Mouse (Mus musculus) stomach, postnatal 0 days (tissue): Measurements from ENCODE around the gene Akain1. TPM values are rescaled to one million over a fixed set of nuclear protein-coding genes. Genes with fewer than 3 reads are reported as not detected.

Experiments used
- ATAC-seq: fragments of 200-750 bp; cut with Nextera tagmentation; 2 replicates; pipeline ENCODE4 v1.8.0; 2017; ENCODE audit not compliant: low FRiP score, low TSS enrichment
- DNase-seq: peaks from one replicate; pipeline ENCODE4 v3.0.0-alpha.2; 2016; ENCODE audit warnings: low spot score
- H3K27ac ChIP-seq: fragments of 300-500 bp; sonication (generic); replicated peaks from 2 replicates; pipeline ENCODE4 v1.5.1; 2014; ENCODE audit warnings: mild to moderate bottlenecking, control low read depth
- H3K27me3 ChIP-seq: fragments of 300-500 bp; sonication (generic); 2 replicates; pipeline ENCODE4 v1.6.1; 2014; ENCODE audit warnings: low read length; ENCODE audit not compliant: control insufficient read depth, insufficient read depth
- H3K36me3 ChIP-seq: fragments of 300-500 bp; sonication (generic); 2 replicates; pipeline ENCODE4 v1.6.1; 2014; ENCODE audit warnings: low read length, mixed read lengths; ENCODE audit not compliant: control insufficient read depth, insufficient read depth
- H3K4me1 ChIP-seq: fragments of 300-500 bp; sonication (generic); replicated peaks from 2 replicates; pipeline ENCODE4 v1.6.1; 2014; ENCODE audit warnings: antibody characterized with exemption; ENCODE audit not compliant: control insufficient read depth, insufficient read depth
- H3K4me2 ChIP-seq: fragments of 300-500 bp; sonication (generic); replicated peaks from 2 replicates; pipeline ENCODE4 v1.6.1; 2014; ENCODE audit warnings: low read depth, mild to moderate bottlenecking, control low read depth, moderate library complexity
- H3K4me3 ChIP-seq: fragments of 300-500 bp; sonication (generic); 2 replicates; pipeline ENCODE4 v1.5.1; 2014; ENCODE audit warnings: low read depth, low read length, control low read depth
- H3K9ac ChIP-seq: fragments of 300-500 bp; sonication (generic); 2 replicates; pipeline ENCODE4 v1.6.1; 2014; ENCODE audit warnings: mild to moderate bottlenecking, low read length, control low read depth, mixed read lengths
- H3K9me3 ChIP-seq: fragments of 300-500 bp; sonication (generic); 2 replicates; pipeline ENCODE4 v1.6.1; 2016; ENCODE audit warnings: low read length; ENCODE audit not compliant: control insufficient read depth
- CTCF ChIP-seq: IDR thresholded peaks from 2 replicates; pipeline ENCODE4 v1.5.1; 2016; ENCODE audit warnings: antibody characterized with exemption, low read depth, mild to moderate bottlenecking, moderate library complexity
- EP300 ChIP-seq: optimal IDR thresholded peaks from 2 replicates; pipeline ENCODE3; 2016; ENCODE audit warnings: antibody characterized with exemption
- WGBS: fragments of 180-500 bp; shearing (Covaris S2); extraction: QIAGEN DNeasy Blood & Tissue Kit; methylation state at CpG from one replicate; pipeline ENCODE4 v1.1.7; 2014; 5-methylcytosine and 5-hydroxymethylcytosine counted together
- polyA plus RNA-seq: library from polyadenylated mRNA; unstranded; fragments of >200 nt; fragmentation: Nextera tagmentation; extraction: Ambion mirVana; gene quantifications from 2 replicates; pipeline ENCODE4 v1.2.1, GENCODE M21; 2015

The Akain1 gene
- polyA plus RNA-seq, 1 experiment from 2014 or later = 0.04 TPM

DNA sequence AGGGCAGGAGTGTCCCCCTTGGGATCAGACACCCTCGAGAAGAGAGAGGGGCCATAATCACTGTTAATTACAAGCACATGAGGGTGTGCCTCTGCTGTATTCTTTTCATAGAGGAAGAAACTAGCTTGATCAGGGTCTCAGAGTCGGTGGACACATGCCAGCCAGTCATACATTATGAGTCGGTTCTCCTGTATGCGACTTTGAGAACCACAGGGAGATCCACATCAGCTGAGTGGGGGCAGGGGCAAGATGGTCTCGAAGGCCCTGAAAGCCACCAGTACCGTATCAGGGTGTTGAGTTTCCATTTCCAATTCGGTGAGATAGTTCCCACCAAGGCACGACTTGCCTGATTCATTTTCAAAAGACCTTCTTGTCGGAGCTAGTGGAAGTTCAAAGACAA, 33.3 kb downstream of the Akain1 start:
- no peak overlapping the region for H3K27ac ChIP-seq
- no peaks in the 10 kb centered on the region for H3K4me1 ChIP-seq
- no peak for TF ChIP-seq CTCF
- TF ChIP-seq EP300 = no peak
- ATAC-seq = no peak
- WGBS = 63% methylated on average over 9 of the region's 9 CpGs
- no peak for DNase-seq
- no peaks in the 10 kb centered on the region for H3K36me3 ChIP-seq
- H3K9ac ChIP-seq = no peak overlapping the region
- H3K9me3 ChIP-seq = no peaks in the 10 kb centered on the region
- no peak overlapping the region for H3K4me3 ChIP-seq
- no peak overlapping the region for H3K4me2 ChIP-seq
- H3K27me3 ChIP-seq = no peaks in the 10 kb centered on the region

DNA sequence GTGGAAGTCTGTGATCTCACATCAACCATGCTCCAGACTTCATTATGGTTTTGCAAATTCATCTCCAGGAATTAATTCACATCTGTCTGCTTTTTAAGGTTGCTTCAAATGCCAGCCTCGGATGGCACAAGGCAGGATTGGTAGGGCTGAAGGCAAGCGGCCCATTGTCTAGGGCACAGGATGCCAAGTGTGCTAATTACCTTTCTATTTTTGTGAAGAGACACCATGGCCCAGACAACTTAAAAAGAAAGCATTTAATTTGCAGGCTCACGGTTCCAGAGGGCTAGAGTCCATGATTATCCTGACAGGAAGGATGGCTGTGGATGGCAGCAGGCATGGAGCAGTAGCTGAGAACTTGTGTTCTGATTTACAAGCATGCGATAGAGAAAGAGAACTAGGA, 35.0 kb downstream of the Akain1 start:
- ATAC-seq (no peak), DNase-seq (no peak)
- 84% methylated on average over 4 of the region's 4 CpGs for WGBS
- no peak overlapping the region for H3K4me3 ChIP-seq
- H3K4me1 ChIP-seq = no peaks in the 10 kb centered on the region
- no peaks in the 10 kb centered on the region for H3K9me3 ChIP-seq
- H3K27me3 ChIP-seq = no peaks in the 10 kb centered on the region
- H3K27ac ChIP-seq = no peak overlapping the region
- no peaks in the 10 kb centered on the region for H3K36me3 ChIP-seq
- no peak overlapping the region for H3K4me2 ChIP-seq
- TF ChIP-seq CTCF = no peak
- no peak for TF ChIP-seq EP300
- H3K9ac ChIP-seq = no peak overlapping the region

DNA sequence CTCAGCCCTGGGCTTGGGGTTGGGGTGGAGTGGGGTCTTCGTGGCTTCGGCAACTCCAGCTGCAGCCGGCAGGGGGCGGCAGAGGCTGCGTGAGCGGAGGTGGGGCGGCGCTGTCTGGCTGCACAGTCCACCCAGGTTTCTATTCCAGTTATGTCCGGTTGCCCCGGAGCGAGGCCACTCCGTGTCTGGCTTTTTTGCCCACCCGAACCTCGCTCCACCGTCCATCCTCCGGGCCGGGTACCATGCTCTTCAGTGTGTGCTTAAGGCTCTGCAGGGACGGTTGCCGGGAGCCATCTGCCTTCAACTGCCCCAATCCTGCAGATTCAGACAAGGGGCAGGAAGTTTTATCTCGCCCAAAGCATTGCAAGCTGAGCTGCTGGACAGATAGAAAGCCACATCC, 36.3 kb downstream of the Akain1 start:
- WGBS = 2% methylated on average over 20 of the region's 20 CpGs
- no peaks in the 10 kb centered on the region for H3K9me3 ChIP-seq
- H3K36me3 ChIP-seq = no peaks in the 10 kb centered on the region
- no peak overlapping the region for H3K27ac ChIP-seq
- peak overlapping the region; percentile 40 for H3K4me3 ChIP-seq
- H3K9ac ChIP-seq = peak overlapping the region; percentile 41; the same call in 1 of the 2 replicates
- H3K4me2 ChIP-seq = peak overlapping the region; percentile 67
- H3K27me3 ChIP-seq = no peaks in the 10 kb centered on the region
- ATAC-seq = peak; percentile 66
- TF ChIP-seq CTCF = peak; percentile 83
- TF ChIP-seq EP300 = no peak
- H3K4me1 ChIP-seq = no peaks in the 10 kb centered on the region
- DNase-seq = peak; percentile 64

DNA sequence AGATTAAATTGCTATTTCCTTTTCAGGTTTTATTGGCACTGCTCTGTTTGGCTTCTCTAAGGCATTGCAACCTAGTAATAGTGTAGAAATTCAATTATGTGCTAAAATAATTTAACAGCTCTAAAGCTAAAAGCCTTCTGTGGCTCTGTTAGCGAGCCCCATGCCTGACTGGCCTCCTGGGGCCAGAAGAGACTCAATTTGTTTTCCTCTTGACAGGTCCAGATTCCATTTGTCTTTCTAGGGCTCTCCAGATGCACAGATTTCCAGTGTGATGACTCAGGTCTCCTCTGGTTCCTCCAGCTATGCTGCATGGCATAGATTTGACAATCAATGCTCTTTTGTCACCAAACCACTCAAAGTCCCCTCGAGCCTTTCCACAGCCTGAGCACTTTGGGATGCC, 38.4 kb downstream of the Akain1 start:
- no peak for TF ChIP-seq CTCF
- no peak for TF ChIP-seq EP300
- Histone ChIP-seq H3K27ac (no peak overlapping the region), H3K9ac (no peak overlapping the region), H3K9me3 (no peaks in the 10 kb centered on the region), H3K4me2 (no peak overlapping the region), H3K36me3 (no peaks in the 10 kb centered on the region), H3K27me3 (no peaks in the 10 kb centered on the region), H3K4me3 (no peak overlapping the region), H3K4me1 (no peaks in the 10 kb centered on the region)
- DNase-seq (no peak), ATAC-seq (no peak)
- 22% methylated on average over 2 of the region's 2 CpGs for WGBS

DNA sequence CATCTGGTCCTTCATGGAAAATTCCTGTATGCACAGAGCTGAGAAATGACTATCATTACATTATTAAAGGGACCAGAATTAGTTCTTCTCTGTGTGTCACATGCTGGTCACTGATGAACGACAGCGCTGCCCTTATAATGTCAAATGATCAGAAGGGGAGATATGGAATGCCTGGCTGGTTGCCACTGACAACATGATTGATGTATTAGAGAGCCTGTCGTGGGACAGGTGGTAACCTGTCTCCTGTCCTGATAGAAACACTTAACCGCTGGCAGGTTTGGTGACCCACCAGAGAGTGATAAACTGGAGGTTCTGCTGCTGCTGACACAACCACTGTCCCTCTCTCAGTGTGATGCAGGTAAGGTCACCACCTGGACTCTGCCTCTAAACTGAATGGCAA, 40.1 kb downstream of the Akain1 start:
- TF ChIP-seq EP300 (no peak), CTCF (no peak)
- DNase-seq (no peak), ATAC-seq (no peak)
- Histone ChIP-seq H3K9ac (no peak overlapping the region), H3K27ac (no peak overlapping the region), H3K36me3 (no peaks in the 10 kb centered on the region), H3K4me2 (no peak overlapping the region), H3K9me3 (no peaks in the 10 kb centered on the region), H3K27me3 (no peaks in the 10 kb centered on the region), H3K4me3 (no peak overlapping the region), H3K4me1 (no peaks in the 10 kb centered on the region)
- WGBS = 56% methylated on average over 4 of the region's 4 CpGs

DNA sequence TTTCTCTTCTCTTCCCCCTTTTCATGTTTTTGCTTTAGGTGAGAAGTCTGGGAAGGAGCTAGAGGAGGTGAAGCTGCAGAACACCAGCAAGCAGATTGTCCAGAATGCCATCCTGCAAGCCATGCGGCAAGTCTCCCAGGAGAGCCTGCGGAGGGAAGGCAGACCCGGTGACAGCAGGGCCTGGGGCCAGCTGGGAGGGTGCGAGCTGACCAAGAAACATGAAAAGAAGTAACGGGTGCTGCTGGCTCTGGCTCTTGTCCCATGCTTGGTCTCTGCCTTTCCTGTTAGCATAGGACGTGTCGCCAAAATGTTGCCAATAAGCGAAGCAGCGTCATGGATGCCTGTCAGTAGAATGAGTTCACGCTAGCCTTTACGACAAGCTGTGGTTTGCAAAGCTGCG, 48.0 kb downstream of the Akain1 start:
- Histone ChIP-seq H3K27ac (no peak overlapping the region), H3K36me3 (no peaks in the 10 kb centered on the region), H3K9me3 (no peaks in the 10 kb centered on the region), H3K27me3 (no peaks in the 10 kb centered on the region), H3K9ac (no peak overlapping the region), H3K4me2 (no peak overlapping the region), H3K4me1 (no peaks in the 10 kb centered on the region), H3K4me3 (no peak overlapping the region)
- ATAC-seq (no peak), DNase-seq (no peak)
- no peak for TF ChIP-seq CTCF
- no peak for TF ChIP-seq EP300
- 84% methylated on average over 12 of the region's 12 CpGs for WGBS
